ENCODE assay signal across 8 mouse cellular contexts in genomic region chr13:37825646-37826280, GRCm38 (mm10). TPM values are rescaled to one million over a fixed set of nuclear protein-coding genes. Genes with fewer than 3 reads are reported as not detected.
DNase-seq lines count a peak whose midpoint lies in the region; ATAC-seq and TF ChIP-seq lines count a peak whose summit lies in the region.

No protein-coding gene starts in this region.

- no peak for TF ChIP-seq CTCF in left cerebral cortex, adult 2 months (IDR thresholded peaks at IDR 0.05)

- 0% methylated on average over 41 of the region's 43 CpGs for WGBS in forebrain, embryonic 13.5 days
- 2% methylated on average over 42 of the region's 43 CpGs for WGBS in macrophage (ENCODE audit: missing documents)

- H3K79me2 ChIP-seq in macrophage (ENCODE audit: inconsistent target) = peaks cover 81% of the 10 kb centered on the region

- intact Hi-C loops in heart, postnatal 36 days (cut with DNase I) = loop anchor here (1.0 to 5.0 kb wide), 5 partner anchors 31 to 392 kb away; no protein-coding TSS in a partner anchor
- intact Hi-C loops in left cerebral cortex, adult 2 months (cut with DNase I) = loop anchor here (5.0 kb wide), 1 partner anchor 358 kb away; no protein-coding TSS in a partner anchor

- ATAC-seq in forebrain, embryonic 13.5 days = peak; percentile 75

- peak overlapping the region; percentile 65 for H3K9ac ChIP-seq in forebrain, embryonic 13.5 days

- H3K4me1 ChIP-seq in forebrain, embryonic 13.5 days = peaks cover 32% of the 10 kb centered on the region

- peak overlapping the region; percentile 59 for H3K4me3 ChIP-seq in forebrain, embryonic 13.5 days
- H3K4me3 ChIP-seq in left cerebral cortex, adult 2 months = peak overlapping the region; percentile 76
- peak overlapping the region; percentile 41 for H3K4me3 ChIP-seq in macrophage (ENCODE audit: inconsistent target)

- H3K36me3 ChIP-seq in forebrain, embryonic 13.5 days (ENCODE audit: poor library complexity, severe bottlenecking) = no peaks in the 10 kb centered on the region
- H3K36me3 ChIP-seq in macrophage (ENCODE audit: inconsistent target) = peaks cover 10% of the 10 kb centered on the region; the same call in 1 of the 2 replicates

- H3K27ac ChIP-seq in forebrain, embryonic 13.5 days = no peak overlapping the region
- H3K27ac ChIP-seq in left cerebral cortex, adult 2 months = peak overlapping the region; percentile 69
- peak overlapping the region; percentile 33; the same call in 1 of the 2 replicates for H3K27ac ChIP-seq in macrophage

- H3K9me3 ChIP-seq in forebrain, embryonic 13.5 days (replicated peaks) = no peaks in the 10 kb centered on the region

- peaks cover 66% of the 10 kb centered on the region for H3K27me3 ChIP-seq in forebrain, embryonic 13.5 days

- peak overlapping the region; percentile 94 for H3K4me2 ChIP-seq in forebrain, embryonic 13.5 days

- peak; percentile 31 to 55 for DNase-seq in CD8-positive naive resting alpha-beta T cell, adult 2 months (ENCODE audit: low read depth in 2 of 2, low spot score in 2 of 2)
- DNase-seq in adrenal gland, postnatal 10 days = peak; percentile 82
- peak; percentile 61 to 78 for DNase-seq in heart, postnatal 36 days
- peak; percentile 39 to 41 for DNase-seq in left cerebral cortex, adult 2 months (ENCODE audit: extremely low spot score in 1 of 2, low spot score in 2 of 2)
- DNase-seq in right cerebral cortex, adult 2 months (ENCODE audit: low spot score in 2 of 2) = peak; percentile 29 to 48
- peak; percentile 63 for DNase-seq in urinary bladder, postnatal 14 days (ENCODE audit: low spot score)

RNA-seq across cellular contexts. Expression of gene Rreb1, which starts 47.6 kb away (rescaled TPM):
- 10 to 100 TPM; 57.4 to 74.8 TPM for total RNA-seq in adrenal gland, postnatal 10 days (2021)
- 1.6 and 1.7 TPM in 2 replicates for polyA plus RNA-seq in forebrain, embryonic 13.5 days (2015; fragmentation: Nextera tagmentation; extraction: Ambion mirVana)
- total RNA-seq in heart, postnatal 36 days (2021) = 10 to 100 TPM; 41.7 to 51.5 TPM
- total RNA-seq in left cerebral cortex, adult 2 months (2021) = 10 to 100 TPM; 36.2 to 48.7 TPM
- total RNA-seq in macrophage (2018; cell fraction: chromatin; rRNA removed) = 100 to 1,000 TPM in 24 of 26 experiments, 10 to 100 TPM in 2; 86.7 to 355 (median 269) TPM
- total RNA-seq in macrophage (2018; cell fraction: cytosol; rRNA removed) = 100 to 1,000 TPM in 6 of 26 experiments, 10 to 100 TPM in 20; 23.4 to 123 (median 78.1) TPM
- total RNA-seq in macrophage (2018; cell fraction: nucleus; rRNA removed) = 100 to 1,000 TPM in 21 of 26 experiments, 10 to 100 TPM in 5; 66.6 to 270 (median 170) TPM
- polyA plus RNA-seq in macrophage (2018) = 32.3 to 46.4 TPM (median 42.2 TPM) in 3 replicates
